Mouse (Mus musculus) ES-E14 (cell line): ENCODE results near the gene Slc51a.

Source experiments
- CHD2 ChIP-seq: IDR thresholded peaks from 2 replicates; pipeline ENCODE4 v1.6.1; 2014; ENCODE audit warnings: mild to moderate bottlenecking, low read depth, low read length, inconsistent platforms
- HCFC1 ChIP-seq: IDR thresholded peaks from 2 replicates; pipeline ENCODE4 v1.6.1; 2012; ENCODE audit warnings: low read length, inconsistent platforms, borderline replicate concordance; ENCODE audit not compliant: insufficient read depth
- MAFK ChIP-seq: IDR thresholded peaks from 2 replicates; pipeline ENCODE4 v1.6.1; 2014; ENCODE audit warnings: mild to moderate bottlenecking, low read depth, low read length, inconsistent platforms; ENCODE audit not compliant: insufficient read depth
- ZNF384 ChIP-seq: IDR thresholded peaks from 2 replicates; pipeline ENCODE4 v1.6.1; 2012; ENCODE audit warnings: low read depth, low read length, inconsistent platforms

- TF ChIP-seq HCFC1 (no peak), CHD2 (no peak), ZNF384 (no peak), MAFK (no peak)
These were observed 24.7 kb downstream of the Slc51a start for GRCm38 (mm10) chr16:32462950-32463349.
